Mouse (Mus musculus) lung, postnatal 0 days (tissue): ENCODE measurements around the gene Krt86.

Experiments
- CTCF ChIP-seq: IDR thresholded peaks from 2 replicates; pipeline ENCODE4 v1.5.1; 2016; ENCODE audit warnings: antibody characterized with exemption, mild to moderate bottlenecking
- EP300 ChIP-seq: IDR thresholded peaks from 2 replicates; pipeline ENCODE4 v1.6.1; 2016; ENCODE audit warnings: antibody characterized with exemption, mild to moderate bottlenecking, control low read depth

GRCm38 (mm10) chr15:101522556-101523232 is 49.4 kb downstream of the Krt86 start:
- TF ChIP-seq CTCF (no peak), EP300 (no peak)
